Mouse (Mus musculus): ENCODE results near the gene Sdcbp2.

GRCm38 (mm10) chr2:151564006-151564405 is 8.4 kb upstream of the Sdcbp2 start:
- TF ChIP-seq CTCF (IDR thresholded peaks at IDR 0.05; ENCODE audit: extremely low read depth, insufficient read depth, insufficient read length, insufficient replicate concordance) (no peak), POLR2A (IDR thresholded peaks at IDR 0.05; ENCODE audit: low read depth, low read length) (no peak)

Data from spleen, adult 2 months (tissue).